Mouse (Mus musculus): ENCODE measurements around the gene Prkd2. TPM values are rescaled to one million over a fixed set of nuclear protein-coding genes. Genes with fewer than 3 reads are reported as not detected.
A peak's percentile ranks its signal among the peaks of the same experiment; 100 is the strongest.

Gene Prkd2
- total RNA-seq, 2 experiments from 2014 or later, result 3.9 to 8.2 TPM

DNA sequence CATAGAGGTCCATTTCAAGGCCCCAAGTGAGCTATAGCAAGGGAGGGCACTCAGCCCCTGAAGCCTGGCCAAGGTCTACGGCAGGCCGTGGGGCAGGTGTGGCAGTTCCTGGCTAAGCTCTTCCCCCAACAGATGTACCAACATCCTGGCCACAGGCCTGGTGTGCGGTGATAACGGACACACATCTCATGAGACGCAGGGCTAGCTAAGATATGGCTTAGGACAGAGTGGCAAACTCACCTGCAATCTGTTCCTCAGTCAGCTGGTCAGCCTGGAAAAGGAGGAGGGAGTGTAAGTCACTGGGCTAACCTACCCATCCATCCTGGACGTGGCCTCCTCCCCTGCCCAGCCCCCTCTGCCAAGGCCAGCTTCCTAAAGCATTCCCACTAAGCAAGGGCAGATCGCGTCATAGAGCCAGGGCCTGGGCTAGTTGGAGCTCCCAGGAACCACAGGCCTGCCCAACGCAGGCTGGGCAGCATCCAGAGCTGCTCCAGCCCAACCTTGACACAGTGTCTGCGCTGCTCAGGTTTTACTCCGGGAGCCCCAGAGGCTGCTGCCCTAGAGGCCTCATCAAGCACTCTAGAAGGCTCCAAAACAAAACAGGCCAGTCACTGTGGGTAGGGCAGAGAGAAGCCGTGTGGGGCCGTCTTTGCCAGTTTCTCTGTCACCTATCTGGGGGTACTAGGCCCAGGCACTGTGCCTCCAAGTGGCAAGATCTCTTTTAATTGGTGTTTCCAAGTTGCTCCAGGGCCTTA is 76.9 kb downstream of the Prkd2 start:
- intact Hi-C loops (cut with DNase I), result no loop called here
- TF ChIP-seq CTCF (IDR thresholded peaks at IDR 0.05), result no peak
- H3K4me3 ChIP-seq, result peak overlapping the region; percentile 20
- peak overlapping the region; percentile 75 for H3K27ac ChIP-seq
- DNase-seq, result peak; percentile 52

Other genes with a start within 250 kb of the Prkd2 start
- gene Arhgap35, start 227.9 kb upstream of the Prkd2 start, total RNA-seq (2021), result 10 to 100 TPM; 19.3 to 20.6 TPM
- not detected for gene Ceacam15, start 167.2 kb upstream of the Prkd2 start, total RNA-seq (2021)
- gene Ceacam9, start 121.0 kb upstream of the Prkd2 start, total RNA-seq (2021), result not detected
- 10 to 100 TPM; 49.6 to 56.4 TPM for gene Ap2s1, start 104.5 kb upstream of the Prkd2 start, total RNA-seq (2021)
- 10 to 100 TPM; 11.0 to 14.6 TPM for gene Slc1a5, start 61.6 kb upstream of the Prkd2 start, total RNA-seq (2021)
- gene Strn4, start 27.0 kb upstream of the Prkd2 start, total RNA-seq (2021), result 10 to 100 TPM; 16.2 to 16.6 TPM
- 10 to 100 TPM; 51.2 to 58.3 TPM for gene Fkrp, start 26.2 kb upstream of the Prkd2 start, total RNA-seq (2021)
- gene Dact3, start 32.4 kb downstream of the Prkd2 start, total RNA-seq (2021), result 1 to 10 TPM in 1 of 2 experiments, under 1 TPM in 1; 0.99 to 1.7 TPM
- not detected for gene Gng8, start 48.9 kb downstream of the Prkd2 start, total RNA-seq (2021)
- under 1 TPM; 0.67 to 0.79 TPM for gene Ptgir, start 63.6 kb downstream of the Prkd2 start, total RNA-seq (2021)
- 100 to 1,000 TPM; 290 to 400 TPM for gene Calm3, start 81.2 kb downstream of the Prkd2 start, total RNA-seq (2021)
- under 1 TPM; 0.74 to 0.86 TPM for gene Pnmal2, start 101.8 kb downstream of the Prkd2 start, total RNA-seq (2021)
- not detected for gene Pnmal1, start 116.8 kb downstream of the Prkd2 start, total RNA-seq (2021)
- gene Gm42372, start 140.2 kb downstream of the Prkd2 start, total RNA-seq (2021), result not detected
- 1 to 10 TPM in 1 of 2 experiments, under 1 TPM in 1; 0.74 to 1.5 TPM for gene Ccdc8, start 149.8 kb downstream of the Prkd2 start, total RNA-seq (2021)
- 10 to 100 TPM; 64.8 to 65.8 TPM for gene Ppp5c, start 185.0 kb downstream of the Prkd2 start, total RNA-seq (2021)
- 1 to 10 TPM in 1 of 2 experiments, under 1 TPM in 1; 0.84 to 1.6 TPM for gene Hif3a, start 219.5 kb downstream of the Prkd2 start, total RNA-seq (2021)
- under 1 TPM; 0.08 to 0.14 TPM for gene Psg16, start 231.1 kb downstream of the Prkd2 start, total RNA-seq (2021)

Data from gastrocnemius, adult 2 months (tissue).